Mouse (Mus musculus): Measurements from ENCODE around the gene Sirt4. TPM values are rescaled to one million over a fixed set of nuclear protein-coding genes. Genes with fewer than 3 reads are reported as not detected.

The Sirt4 gene
- polyA plus RNA-seq, 1 experiment from 2014 or later = 23.1 TPM

DNA sequence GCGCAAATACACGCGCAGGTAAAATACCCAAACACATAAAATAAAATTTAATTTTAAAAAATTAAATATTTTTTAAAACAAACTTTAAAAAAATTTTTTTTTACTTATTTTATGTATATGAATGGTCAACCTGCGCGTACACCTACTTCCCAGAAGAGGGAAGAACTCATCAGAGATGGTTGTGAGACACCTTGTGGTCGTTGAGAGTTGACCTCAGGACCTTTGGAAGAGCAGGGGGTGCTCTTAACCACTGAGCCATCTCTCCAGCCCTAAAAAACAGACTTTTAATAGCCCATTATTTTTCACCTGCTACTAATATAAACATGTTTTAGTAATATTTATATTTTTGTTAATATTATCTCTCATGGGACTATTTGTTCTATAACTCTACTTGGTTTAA is 1.1 kb downstream of the Sirt4 start:
- H3K27ac ChIP-seq (ENCODE audit: low read depth, low read length) = no peak overlapping the region

DNA sequence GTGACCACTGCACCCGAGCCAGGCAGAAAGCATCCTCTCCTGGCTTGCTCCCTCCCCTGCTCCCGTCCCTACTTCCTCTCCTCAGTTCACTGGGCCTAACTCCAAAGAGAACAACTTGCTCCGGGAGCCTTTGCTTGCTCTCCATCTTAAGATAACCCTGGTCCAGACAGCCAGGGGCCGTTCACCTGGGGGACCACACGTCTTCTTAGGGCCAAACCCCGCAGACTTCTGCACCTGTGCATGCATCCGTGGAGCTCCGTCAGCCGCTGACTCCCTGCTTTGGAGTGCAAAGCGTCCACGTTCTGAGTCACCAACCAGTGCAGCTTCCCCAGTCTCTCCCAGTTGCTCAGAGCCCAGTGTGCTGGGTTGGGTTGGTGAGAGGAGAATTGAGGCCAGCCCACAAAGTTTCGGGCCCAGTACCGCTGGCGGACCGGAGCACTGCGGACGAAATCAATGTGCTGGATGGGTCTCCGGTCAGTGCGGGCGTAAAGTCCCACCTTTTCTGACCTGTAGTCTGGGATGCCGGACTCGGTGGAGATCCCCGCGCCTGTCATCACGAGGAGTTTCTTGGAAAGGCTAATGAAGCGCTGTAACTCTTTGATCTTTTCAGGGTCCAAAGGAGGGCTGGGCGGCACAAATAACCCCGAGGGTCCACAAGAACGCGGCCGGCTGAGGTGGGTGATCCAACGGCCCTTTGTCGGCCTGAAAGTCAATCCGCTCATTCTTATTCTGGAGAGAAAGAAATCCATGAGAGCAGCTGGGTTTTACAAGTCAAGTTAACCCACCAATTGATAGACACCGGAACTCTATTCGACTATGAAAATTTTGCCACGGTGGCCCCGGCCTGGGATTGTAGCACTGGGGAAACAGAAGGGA is 1.9 kb downstream of the Sirt4 start:
- DNase-seq (ENCODE audit: low spot score) (no peak), ATAC-seq (ENCODE audit: low FRiP score) (no peak)
- 19% methylated on average over 38 of the region's 38 CpGs for whole genome bisulfite sequencing
- no peaks in the 10 kb centered on the region for H3K36me3 ChIP-seq (ENCODE audit: control insufficient read depth, insufficient read depth, low read length)
- H3K4me1 ChIP-seq (replicated peaks; ENCODE audit: control insufficient read depth, insufficient read depth, low read length) = peaks cover 3% of the 10 kb centered on the region
- peaks cover 19% of the 10 kb centered on the region for H3K27me3 ChIP-seq (ENCODE audit: control insufficient read depth, insufficient read depth, low read length)
- H3K4me3 ChIP-seq (ENCODE audit: low read depth, low read length) = 0 out of 2 replicates have a peak overlapping the region, but pooled peaks have one; percentile 0
- H3K9me3 ChIP-seq (ENCODE audit: control insufficient read depth, low read length) = no peaks in the 10 kb centered on the region
- H3K27ac ChIP-seq (ENCODE audit: low read depth, low read length) = no peak overlapping the region
- H3K9ac ChIP-seq (ENCODE audit: low read depth, low read length) = 0 out of 2 replicates have a peak overlapping the region, but pooled peaks have one; percentile 5
- H3K4me2 ChIP-seq (replicated peaks; ENCODE audit: low read depth, low read length) = peak overlapping the region; percentile 28

More for the DNA sequence above, 1.1 kb downstream of the Sirt4 start:
- H3K36me3 ChIP-seq (ENCODE audit: control insufficient read depth, insufficient read depth, low read length) = no peaks in the 10 kb centered on the region
- no peak overlapping the region for H3K4me3 ChIP-seq (ENCODE audit: low read depth, low read length)
- H3K4me2 ChIP-seq (replicated peaks; ENCODE audit: low read depth, low read length) = no peak overlapping the region
- DNase-seq (ENCODE audit: low spot score) (no peak), ATAC-seq (ENCODE audit: low FRiP score) (no peak)
- no peaks in the 10 kb centered on the region for H3K9me3 ChIP-seq (ENCODE audit: control insufficient read depth, low read length)
- H3K9ac ChIP-seq (ENCODE audit: low read depth, low read length) = no peak overlapping the region
- WGBS = 24% methylated on average over 6 of the region's 6 CpGs
- H3K27me3 ChIP-seq (ENCODE audit: control insufficient read depth, insufficient read depth, low read length) = peaks cover 19% of the 10 kb centered on the region
- H3K4me1 ChIP-seq (replicated peaks; ENCODE audit: control insufficient read depth, insufficient read depth, low read length) = peaks cover 3% of the 10 kb centered on the region

DNA sequence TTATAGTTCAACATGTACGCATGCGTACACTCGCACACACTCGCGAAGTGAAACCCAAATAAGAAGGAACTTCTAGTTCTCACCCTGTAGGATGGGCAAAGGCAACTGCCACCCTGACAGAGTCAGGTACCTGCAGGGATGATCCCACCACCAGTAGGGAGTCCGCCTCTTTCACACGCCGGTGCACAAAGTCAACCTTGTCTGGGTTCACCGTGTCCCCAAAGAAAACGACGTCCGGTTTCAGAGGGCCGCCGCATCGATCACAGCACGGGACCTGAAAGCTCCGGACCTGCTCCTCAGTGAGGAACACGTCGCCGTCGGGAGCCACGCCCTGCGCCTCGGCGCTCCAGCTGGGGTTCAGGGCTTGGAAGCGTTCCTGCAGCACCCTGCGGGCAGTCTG is 4.4 kb downstream of the Sirt4 start:
- no peaks in the 10 kb centered on the region for H3K9me3 ChIP-seq (ENCODE audit: control insufficient read depth, low read length)
- peak overlapping the region; percentile 26 for H3K4me2 ChIP-seq (replicated peaks; ENCODE audit: low read depth, low read length)
- peaks cover 19% of the 10 kb centered on the region for H3K27me3 ChIP-seq (ENCODE audit: control insufficient read depth, insufficient read depth, low read length)
- 0 out of 2 replicates have a peak overlapping the region, but pooled peaks have one; percentile 8 for H3K4me3 ChIP-seq (ENCODE audit: low read depth, low read length)
- peaks cover 3% of the 10 kb centered on the region for H3K4me1 ChIP-seq (replicated peaks; ENCODE audit: control insufficient read depth, insufficient read depth, low read length)
- no peak overlapping the region for H3K27ac ChIP-seq (ENCODE audit: low read depth, low read length)
- WGBS = 12% methylated on average over 27 of the region's 27 CpGs
- no peak for DNase-seq (ENCODE audit: low spot score)
- H3K36me3 ChIP-seq (ENCODE audit: control insufficient read depth, insufficient read depth, low read length) = no peaks in the 10 kb centered on the region
- no peak for ATAC-seq (ENCODE audit: low FRiP score)
- H3K9ac ChIP-seq (ENCODE audit: low read depth, low read length) = 0 out of 2 replicates have a peak overlapping the region, but pooled peaks have one; percentile 7

DNA sequence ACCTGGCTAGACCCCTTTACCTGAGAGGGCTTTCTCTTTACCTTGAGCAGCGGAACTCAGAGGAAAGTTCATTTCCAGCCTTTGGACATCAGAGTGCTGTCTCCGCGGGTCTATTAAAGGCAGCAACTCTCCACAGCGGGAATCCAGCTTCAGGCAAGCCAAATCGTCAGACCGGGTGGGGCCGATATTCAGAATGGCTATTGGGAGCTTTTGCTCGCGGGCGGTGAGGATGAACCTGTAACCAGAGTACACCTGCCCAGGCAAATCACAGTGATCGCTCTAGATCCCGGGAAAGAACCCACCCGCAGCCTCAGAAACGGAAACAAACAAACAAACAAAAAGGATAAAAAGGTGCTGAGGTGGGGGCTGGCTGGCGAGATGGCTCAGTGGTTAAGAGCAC is 5.0 kb downstream of the Sirt4 start:
- Histone ChIP-seq H3K4me1 (replicated peaks; ENCODE audit: control insufficient read depth, insufficient read depth, low read length) (peaks cover 3% of the 10 kb centered on the region), H3K4me3 (ENCODE audit: low read depth, low read length) (no peak overlapping the region), H3K27me3 (ENCODE audit: control insufficient read depth, insufficient read depth, low read length) (peaks cover 19% of the 10 kb centered on the region), H3K36me3 (ENCODE audit: control insufficient read depth, insufficient read depth, low read length) (no peaks in the 10 kb centered on the region), H3K9me3 (ENCODE audit: control insufficient read depth, low read length) (no peaks in the 10 kb centered on the region), H3K27ac (ENCODE audit: low read depth, low read length) (no peak overlapping the region), H3K4me2 (replicated peaks; ENCODE audit: low read depth, low read length) (no peak overlapping the region), H3K9ac (ENCODE audit: low read depth, low read length) (no peak overlapping the region)
- ATAC-seq (ENCODE audit: low FRiP score) = no peak
- WGBS = 33% methylated on average over 15 of the region's 15 CpGs
- no peak for DNase-seq (ENCODE audit: low spot score)

DNA sequence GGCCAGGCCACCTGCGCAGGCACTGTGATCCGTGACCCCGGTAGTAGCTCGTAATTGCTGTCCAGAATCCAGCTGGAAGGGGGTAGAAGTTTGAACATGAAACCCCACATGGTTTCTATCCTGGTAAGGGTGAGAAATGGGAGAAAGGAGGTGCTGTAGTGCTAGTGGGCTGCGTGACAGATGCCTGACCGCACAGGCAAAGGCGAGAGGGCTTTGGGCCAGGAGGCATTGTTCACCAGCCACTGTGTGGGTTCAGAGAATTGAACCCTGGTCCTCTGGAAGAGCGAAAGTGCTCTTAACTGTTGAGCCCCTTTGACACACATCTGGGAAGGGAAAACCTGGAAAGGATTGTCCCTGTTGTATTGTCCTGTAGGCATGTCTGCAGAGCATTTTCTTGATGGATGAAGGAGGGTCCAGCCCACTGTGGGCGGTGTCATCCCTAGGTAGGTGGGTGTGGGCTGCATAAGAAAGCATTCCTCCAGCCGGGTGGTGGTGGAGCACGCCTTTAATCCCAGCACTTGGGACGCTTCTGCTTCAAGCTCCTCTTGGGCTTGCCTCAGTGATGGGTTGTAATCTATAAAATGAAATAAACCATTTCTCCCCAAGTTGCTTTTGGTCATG is 8.3 kb downstream of the Sirt4 start:
- Histone ChIP-seq H3K9me3 (ENCODE audit: control insufficient read depth, low read length) (no peaks in the 10 kb centered on the region), H3K36me3 (ENCODE audit: control insufficient read depth, insufficient read depth, low read length) (no peaks in the 10 kb centered on the region), H3K27me3 (ENCODE audit: control insufficient read depth, insufficient read depth, low read length) (peaks cover 10% of the 10 kb centered on the region), H3K27ac (ENCODE audit: low read depth, low read length) (no peak overlapping the region), H3K4me3 (ENCODE audit: low read depth, low read length) (peak overlapping the region; percentile 17; the same call in 1 of the 2 replicates), H3K4me2 (replicated peaks; ENCODE audit: low read depth, low read length) (peak overlapping the region; percentile 37), H3K4me1 (replicated peaks; ENCODE audit: control insufficient read depth, insufficient read depth, low read length) (no peaks in the 10 kb centered on the region; the same call in none of the 2 replicates), H3K9ac (ENCODE audit: low read depth, low read length) (peak overlapping the region; percentile 17; the same call in 1 of the 2 replicates)
- no peak for DNase-seq (ENCODE audit: low spot score)
- peak; percentile 25; the same call in 1 of the 2 replicates for ATAC-seq (ENCODE audit: low FRiP score)
- WGBS = 26% methylated on average over 12 of the region's 12 CpGs

DNA sequence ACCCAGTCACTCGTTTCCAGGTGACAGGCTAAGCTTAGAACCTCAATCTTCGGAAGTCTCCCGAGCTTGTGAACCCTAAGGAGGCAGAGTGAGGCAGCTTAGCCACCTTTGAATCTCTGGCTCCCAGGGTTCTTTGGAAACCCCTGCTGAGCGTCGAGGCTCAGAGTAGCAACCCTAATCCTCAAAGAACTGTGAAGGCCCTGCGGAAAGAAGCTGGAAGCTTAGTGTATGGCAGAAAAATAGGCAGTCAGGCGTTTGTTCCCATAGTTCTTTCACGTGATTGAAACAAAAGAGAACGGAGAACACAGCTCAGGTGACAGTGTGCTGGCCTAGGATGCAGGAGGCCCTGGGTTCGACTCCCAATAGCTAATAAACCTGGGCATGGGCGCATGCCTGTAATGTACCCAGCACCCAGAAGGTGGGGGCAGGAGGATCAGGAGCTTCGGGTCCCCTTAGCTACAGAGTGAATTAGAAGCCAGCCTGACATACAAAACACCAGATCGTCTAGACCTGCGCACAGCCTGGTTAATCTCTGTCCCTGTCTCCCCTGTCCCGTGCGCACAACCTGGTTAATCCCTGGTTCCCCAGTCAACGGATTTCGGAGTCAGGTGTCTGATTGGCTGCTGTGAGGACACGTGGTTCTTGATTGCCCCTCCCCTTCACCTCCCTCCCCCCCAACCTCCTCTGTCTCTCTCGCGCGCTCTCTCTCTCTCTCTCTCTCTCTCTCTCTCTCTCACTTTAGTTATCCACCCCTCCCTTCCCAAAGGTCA is 9.0 kb downstream of the Sirt4 start:
- peak overlapping the region; percentile 21 for H3K4me3 ChIP-seq (ENCODE audit: low read depth, low read length)
- H3K27ac ChIP-seq (ENCODE audit: low read depth, low read length) = no peak overlapping the region
- WGBS = 11% methylated on average over 22 of the region's 22 CpGs
- ATAC-seq (ENCODE audit: low FRiP score) (peak; percentile 56; the same call in 1 of the 2 replicates), DNase-seq (ENCODE audit: low spot score) (peak; percentile 67)
- no peaks in the 10 kb centered on the region for H3K9me3 ChIP-seq (ENCODE audit: control insufficient read depth, low read length)
- no peaks in the 10 kb centered on the region; the same call in none of the 2 replicates for H3K4me1 ChIP-seq (replicated peaks; ENCODE audit: control insufficient read depth, insufficient read depth, low read length)
- H3K4me2 ChIP-seq (replicated peaks; ENCODE audit: low read depth, low read length) = peak overlapping the region; percentile 37
- H3K36me3 ChIP-seq (ENCODE audit: control insufficient read depth, insufficient read depth, low read length) = no peaks in the 10 kb centered on the region
- peaks cover 5% of the 10 kb centered on the region for H3K27me3 ChIP-seq (ENCODE audit: control insufficient read depth, insufficient read depth, low read length)
- peak overlapping the region; percentile 53; the same call in 1 of the 2 replicates for H3K9ac ChIP-seq (ENCODE audit: low read depth, low read length)

DNA sequence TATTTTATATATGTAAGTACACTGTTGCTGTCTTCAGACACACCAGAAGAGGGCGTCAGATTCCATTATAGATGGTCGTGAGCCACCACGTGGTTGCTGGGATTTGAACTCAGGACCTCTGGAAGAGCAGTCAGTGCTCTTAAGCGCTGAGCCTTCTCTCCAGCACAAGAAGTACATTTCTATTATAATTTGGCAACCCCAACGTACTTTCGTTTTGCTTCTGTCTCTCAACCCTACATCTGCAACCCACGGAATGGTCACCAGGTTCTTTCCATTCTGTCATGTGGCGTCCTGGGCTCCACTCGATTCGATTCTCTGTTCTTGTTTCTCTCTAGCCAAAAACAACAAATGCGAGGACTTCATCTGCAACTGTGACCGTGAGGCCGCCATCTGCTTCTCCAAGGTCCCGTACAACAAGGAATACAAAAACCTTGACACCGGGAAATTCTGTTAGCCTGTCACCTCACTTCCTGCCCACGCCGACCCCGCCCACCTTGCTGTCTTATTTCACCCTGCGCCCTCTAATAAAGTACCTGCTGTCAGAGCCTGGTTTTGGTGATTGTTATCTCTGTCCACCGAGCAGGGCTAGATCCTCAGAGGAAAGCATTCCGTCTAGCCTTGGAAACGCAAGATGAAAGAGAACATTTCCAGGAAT is 10.2 kb downstream of the Sirt4 start:
- no peak overlapping the region for H3K9ac ChIP-seq (ENCODE audit: low read depth, low read length)
- no peaks in the 10 kb centered on the region; the same call in 1 of the 2 replicates for H3K27me3 ChIP-seq (ENCODE audit: control insufficient read depth, insufficient read depth, low read length)
- H3K27ac ChIP-seq (ENCODE audit: low read depth, low read length) = no peak overlapping the region
- H3K36me3 ChIP-seq (ENCODE audit: control insufficient read depth, insufficient read depth, low read length) = no peaks in the 10 kb centered on the region
- no peaks in the 10 kb centered on the region; the same call in 1 of the 2 replicates for H3K4me1 ChIP-seq (replicated peaks; ENCODE audit: control insufficient read depth, insufficient read depth, low read length)
- WGBS = 76% methylated on average over 22 of the region's 22 CpGs
- no peaks in the 10 kb centered on the region for H3K9me3 ChIP-seq (ENCODE audit: control insufficient read depth, low read length)
- no peak overlapping the region for H3K4me2 ChIP-seq (replicated peaks; ENCODE audit: low read depth, low read length)
- no peak overlapping the region for H3K4me3 ChIP-seq (ENCODE audit: low read depth, low read length)
- DNase-seq (ENCODE audit: low spot score) (no peak), ATAC-seq (ENCODE audit: low FRiP score) (no peak)

DNA sequence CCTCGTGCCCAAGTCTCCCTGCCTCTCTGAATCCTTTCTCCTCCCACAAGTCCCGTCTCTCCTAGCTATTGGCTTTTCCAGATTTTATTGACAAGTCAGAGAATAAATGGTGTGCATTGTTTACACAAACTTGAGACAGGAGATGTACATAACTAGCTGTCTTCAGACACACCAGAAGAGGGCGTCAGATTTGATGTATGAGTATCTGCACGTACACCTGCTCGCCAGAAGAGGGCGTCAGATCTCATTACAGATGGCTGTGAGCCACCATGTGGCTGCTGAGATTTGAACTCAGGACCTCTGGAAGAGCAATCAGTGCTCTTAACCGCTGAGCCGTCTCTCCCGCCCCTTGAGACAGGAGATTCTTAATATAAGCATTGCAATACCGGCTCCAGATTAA is 11.3 kb downstream of the Sirt4 start:
- no peaks in the 10 kb centered on the region for H3K9me3 ChIP-seq (ENCODE audit: control insufficient read depth, low read length)
- DNase-seq (ENCODE audit: low spot score) = no peak
- H3K4me2 ChIP-seq (replicated peaks; ENCODE audit: low read depth, low read length) = no peak overlapping the region
- H3K36me3 ChIP-seq (ENCODE audit: control insufficient read depth, insufficient read depth, low read length) = no peaks in the 10 kb centered on the region
- H3K27ac ChIP-seq (ENCODE audit: low read depth, low read length) = no peak overlapping the region
- no peaks in the 10 kb centered on the region; the same call in 1 of the 2 replicates for H3K27me3 ChIP-seq (ENCODE audit: control insufficient read depth, insufficient read depth, low read length)
- no peak overlapping the region for H3K9ac ChIP-seq (ENCODE audit: low read depth, low read length)
- no peak for ATAC-seq (ENCODE audit: low FRiP score)
- no peak overlapping the region for H3K4me3 ChIP-seq (ENCODE audit: low read depth, low read length)
- H3K4me1 ChIP-seq (replicated peaks; ENCODE audit: control insufficient read depth, insufficient read depth, low read length) = no peaks in the 10 kb centered on the region; the same call in 1 of the 2 replicates
- WGBS = 79% methylated on average over 10 of the region's 10 CpGs

Data from hindbrain, embryonic 11.5 days (tissue).